Mouse (Mus musculus) heart, postnatal 0 days (tissue): ENCODE data around the gene Rbm43. TPM values are rescaled to one million over a fixed set of nuclear protein-coding genes. Genes with fewer than 3 reads are reported as not detected.

ENCODE experiments used
- ATAC-seq: fragments of 200-750 bp; cut with Nextera tagmentation; 2 replicates; pipeline ENCODE4 v1.8.0; 2017; ENCODE audit warnings: low read depth, moderate number of reproducible peaks, moderate library complexity; ENCODE audit not compliant: insufficient read depth
- DNase-seq: peaks from one replicate; pipeline ENCODE4 v3.0.0-alpha.2; 2016; ENCODE audit warnings: low spot score
- H3K27ac ChIP-seq: fragments of 300-500 bp; sonication (generic); 2 replicates; pipeline ENCODE4 v1.5.1; 2014; ENCODE audit warnings: low read depth, mild to moderate bottlenecking
- H3K27me3 ChIP-seq: fragments of 300-500 bp; sonication (generic); 2 replicates; pipeline ENCODE4 v1.6.1; 2014; ENCODE audit warnings: low read length, mixed read lengths; ENCODE audit not compliant: control insufficient read depth, insufficient read depth
- H3K36me3 ChIP-seq: fragments of 300-500 bp; sonication (generic); replicated peaks from 2 replicates; pipeline ENCODE4 v1.6.1; 2014; ENCODE audit warnings: low read length, mixed read lengths; ENCODE audit not compliant: control insufficient read depth, insufficient read depth
- H3K4me1 ChIP-seq: fragments of 300-500 bp; sonication (generic); 2 replicates; pipeline ENCODE4 v1.6.1; 2014; ENCODE audit warnings: antibody characterized with exemption; ENCODE audit not compliant: control insufficient read depth, insufficient read depth
- H3K4me2 ChIP-seq: fragments of 300-500 bp; sonication (generic); 2 replicates; pipeline ENCODE4 v1.6.1; 2014; ENCODE audit warnings: low read depth, mild to moderate bottlenecking, low read length, moderate library complexity
- H3K4me3 ChIP-seq: fragments of 300-500 bp; sonication (generic); 2 replicates; pipeline ENCODE4 v1.5.1; 2014; ENCODE audit warnings: low read depth, low read length
- H3K9ac ChIP-seq: fragments of 300-500 bp; sonication (generic); replicated peaks from 2 replicates; pipeline ENCODE4 v1.6.1; 2014; ENCODE audit warnings: low read depth, low read length, mixed read lengths
- H3K9me3 ChIP-seq: fragments of 300-500 bp; sonication (generic); replicated peaks from 2 replicates; pipeline ENCODE4 v1.6.1; 2016; ENCODE audit warnings: low read length; ENCODE audit not compliant: control insufficient read depth
- CTCF ChIP-seq: IDR thresholded peaks from 2 replicates; pipeline ENCODE4 v1.5.1; 2016; ENCODE audit warnings: antibody characterized with exemption, control low read depth, low read depth
- EP300 ChIP-seq: IDR thresholded peaks from 2 replicates; pipeline ENCODE4 v1.6.1; 2016; ENCODE audit warnings: antibody characterized with exemption, low read depth
- WGBS: fragments of 180-500 bp; shearing (Covaris S2); extraction: QIAGEN DNeasy Blood & Tissue Kit; methylation state at CpG from one replicate; pipeline ENCODE4 v1.1.7; 2014; 5-methylcytosine and 5-hydroxymethylcytosine counted together
- polyA plus RNA-seq: library from polyadenylated mRNA; unstranded; fragments of >200 nt; fragmentation: Nextera tagmentation; extraction: Ambion mirVana; gene quantifications from 2 replicates; pipeline ENCODE4 v1.2.1, GENCODE M21; 2015
- total RNA-seq: library from RNA; depleted of rRNA; stranded (reverse); fragments of >200 nt; gene quantifications from 2 replicates; pipeline ENCODE4 v1.2.3, GENCODE M21; 2014; ENCODE audit warnings: low replicate concordance

Gene Rbm43
- total and polyA plus RNA-seq, 2 experiments from 2014 or later = 10.7 to 27.9 TPM

DNA sequence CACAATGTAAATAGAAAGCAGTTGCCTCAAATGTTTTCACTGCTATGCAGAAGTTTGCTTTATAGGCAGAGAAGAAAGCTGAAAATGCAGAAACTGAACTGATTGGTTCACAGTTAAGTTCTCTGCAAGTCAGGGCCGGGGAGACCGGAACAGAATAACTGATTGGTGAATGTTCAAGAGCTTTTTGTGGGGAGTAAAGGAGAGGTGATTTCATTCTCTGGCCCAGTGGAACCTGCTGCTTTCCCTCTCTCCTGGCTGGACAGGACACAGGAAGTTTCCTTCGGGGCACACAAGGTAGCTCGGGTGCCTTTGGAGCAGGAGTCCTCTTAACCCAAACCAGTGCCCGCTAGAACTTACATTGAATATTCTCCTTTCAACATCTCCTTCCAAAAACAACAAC, 37.2 kb upstream of the Rbm43 start:
- WGBS = 26% methylated on average over 5 of the region's 5 CpGs
- Histone ChIP-seq H3K4me3 (peak overlapping the region; percentile 96), H3K4me1 (no peaks in the 10 kb centered on the region), H3K36me3 (no peaks in the 10 kb centered on the region), H3K4me2 (peak overlapping the region; percentile 79), H3K9ac (peak overlapping the region; percentile 87; the same call in 1 of the 2 replicates), H3K27ac (peak overlapping the region; percentile 95), H3K27me3 (no peaks in the 10 kb centered on the region), H3K9me3 (no peaks in the 10 kb centered on the region)
- no peak for TF ChIP-seq CTCF
- TF ChIP-seq EP300 = no peak
- DNase-seq (peak; percentile 17), ATAC-seq (peak; percentile 37; the same call in 1 of the 2 replicates)

DNA sequence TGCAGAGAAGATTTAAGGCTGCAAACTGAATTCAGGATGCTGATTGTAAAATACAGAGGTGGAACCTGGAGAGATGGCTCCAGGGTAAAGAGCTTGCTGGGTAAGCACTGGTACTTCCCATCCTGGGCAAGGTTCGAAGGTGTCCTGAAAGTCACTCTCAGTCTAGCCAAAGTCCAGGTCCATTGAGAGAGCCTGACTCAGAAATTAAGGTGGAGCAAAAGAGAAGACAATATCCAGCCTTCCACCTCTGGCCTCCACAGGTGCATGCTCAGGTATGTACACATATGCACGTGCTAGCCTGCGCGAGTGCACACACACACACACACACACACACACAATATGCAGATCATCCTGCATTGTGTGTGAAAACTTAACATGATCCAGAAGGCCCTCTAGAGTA, 35.9 kb upstream of the Rbm43 start:
- Histone ChIP-seq H3K27me3 (no peaks in the 10 kb centered on the region), H3K4me2 (no peak overlapping the region), H3K4me3 (no peak overlapping the region), H3K9me3 (no peaks in the 10 kb centered on the region), H3K9ac (no peak overlapping the region), H3K36me3 (no peaks in the 10 kb centered on the region), H3K27ac (no peak overlapping the region), H3K4me1 (no peaks in the 10 kb centered on the region)
- DNase-seq (no peak), ATAC-seq (no peak)
- 96% methylated on average over 4 of the region's 4 CpGs for WGBS
- TF ChIP-seq EP300 (no peak), CTCF (no peak)

DNA sequence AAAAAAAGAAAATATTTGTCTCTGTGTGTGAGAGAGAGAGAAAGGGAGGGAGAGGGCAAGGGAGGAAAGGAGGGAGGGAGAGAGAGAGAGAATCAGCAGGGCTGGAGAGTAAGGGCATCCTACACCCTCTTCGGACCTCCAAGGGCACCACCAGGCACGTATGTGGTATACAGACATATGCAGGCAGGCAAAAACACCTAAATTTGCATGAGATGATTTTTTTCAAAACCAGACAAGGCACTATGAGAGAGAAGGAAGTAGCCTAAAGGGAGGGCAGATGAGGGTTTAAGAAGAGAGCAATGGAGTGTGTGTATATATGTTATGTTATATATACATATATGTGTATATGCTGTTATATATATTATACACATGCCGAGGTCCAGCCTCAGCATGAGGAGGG, 32.3 kb upstream of the Rbm43 start:
- DNase-seq = no peak
- H3K27me3 ChIP-seq = no peaks in the 10 kb centered on the region
- H3K36me3 ChIP-seq = no peaks in the 10 kb centered on the region
- TF ChIP-seq EP300 = no peak
- WGBS = 81% methylated on average over 3 of the region's 3 CpGs
- H3K27ac ChIP-seq = no peak overlapping the region
- no peak overlapping the region for H3K9ac ChIP-seq
- no peaks in the 10 kb centered on the region for H3K4me1 ChIP-seq
- H3K4me3 ChIP-seq = no peak overlapping the region
- ATAC-seq = no peak
- H3K9me3 ChIP-seq = no peaks in the 10 kb centered on the region
- H3K4me2 ChIP-seq = no peak overlapping the region

DNA sequence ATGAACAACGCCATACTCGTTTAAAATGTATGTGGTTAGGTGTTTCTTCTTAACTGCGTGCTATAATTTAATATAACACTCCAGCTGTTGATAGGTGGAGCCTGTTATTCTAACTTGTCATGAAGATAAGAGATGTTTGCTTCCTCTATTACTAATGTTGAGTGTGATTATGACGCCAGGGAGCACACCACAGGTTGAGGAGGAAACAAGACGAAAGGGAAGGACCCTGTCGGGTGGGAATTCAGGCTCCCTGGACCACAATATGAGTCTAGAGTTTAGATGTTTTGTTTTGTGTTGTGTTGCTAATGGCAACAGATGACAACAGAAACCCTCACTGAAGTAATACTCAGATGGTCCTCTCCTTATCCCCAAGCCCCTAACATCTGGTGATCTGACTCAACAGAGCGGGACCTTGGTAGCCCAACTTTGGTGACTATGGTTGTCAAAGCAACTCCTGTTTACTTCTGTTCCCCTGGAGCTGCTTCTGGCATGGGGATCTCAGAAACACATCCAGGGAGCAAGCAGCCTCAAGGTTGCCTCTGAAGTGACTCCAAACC, 18.8 kb upstream of the Rbm43 start:
- DNase-seq (no peak), ATAC-seq (no peak)
- Histone ChIP-seq H3K9ac (no peak overlapping the region), H3K4me3 (no peak overlapping the region), H3K4me1 (no peaks in the 10 kb centered on the region), H3K27me3 (no peaks in the 10 kb centered on the region), H3K36me3 (peaks cover 13% of the 10 kb centered on the region; the same call in 1 of the 2 replicates), H3K4me2 (no peak overlapping the region), H3K27ac (no peak overlapping the region), H3K9me3 (no peaks in the 10 kb centered on the region)
- WGBS = 74% methylated on average over 7 of the region's 7 CpGs
- TF ChIP-seq CTCF (no peak), EP300 (no peak)

DNA sequence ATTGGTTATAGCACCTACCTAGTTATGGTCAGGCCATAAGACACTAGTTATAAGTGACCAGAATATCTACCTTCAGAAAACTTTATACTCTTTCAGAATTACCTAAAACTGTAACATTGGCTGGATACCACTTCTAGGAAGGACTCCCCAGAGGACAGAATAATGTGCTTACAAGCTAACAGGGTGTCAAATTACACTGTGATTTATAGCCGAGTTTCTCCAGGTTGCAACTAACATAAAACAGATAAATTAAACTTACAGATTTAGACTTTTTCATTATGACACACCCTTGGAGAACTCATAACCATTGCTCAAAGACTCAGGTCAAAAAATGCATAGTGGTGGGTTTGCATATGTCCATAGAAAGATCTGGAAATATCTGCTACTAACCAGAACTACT, 15.9 kb upstream of the Rbm43 start:
- Histone ChIP-seq H3K4me2 (no peak overlapping the region), H3K4me1 (no peaks in the 10 kb centered on the region), H3K4me3 (no peak overlapping the region), H3K27me3 (no peaks in the 10 kb centered on the region), H3K9ac (no peak overlapping the region), H3K27ac (no peak overlapping the region), H3K36me3 (peaks cover 13% of the 10 kb centered on the region; the same call in 1 of the 2 replicates), H3K9me3 (no peaks in the 10 kb centered on the region)
- TF ChIP-seq CTCF (no peak), EP300 (no peak)
- no peak for ATAC-seq
- 18% methylated on average over 1 of the region's 1 CpGs for WGBS
- no peak for DNase-seq
